Mouse (Mus musculus) lung, adult 18-20 months (tissue): ENCODE results near the gene Clcc1.
"Not testable (repeated sequence)": the region's sequence is repeated elsewhere in the genome, so short reads cannot be mapped to it uniquely, and the experiment has no call there.

Experiments used
- DNase-seq, 2 experiments: peaks; one replicate each; pipeline ENCODE4 v3.0.0; 2022; ENCODE audit warnings: mixed read lengths in 2 of 2

Gene Clcc1

DNA sequence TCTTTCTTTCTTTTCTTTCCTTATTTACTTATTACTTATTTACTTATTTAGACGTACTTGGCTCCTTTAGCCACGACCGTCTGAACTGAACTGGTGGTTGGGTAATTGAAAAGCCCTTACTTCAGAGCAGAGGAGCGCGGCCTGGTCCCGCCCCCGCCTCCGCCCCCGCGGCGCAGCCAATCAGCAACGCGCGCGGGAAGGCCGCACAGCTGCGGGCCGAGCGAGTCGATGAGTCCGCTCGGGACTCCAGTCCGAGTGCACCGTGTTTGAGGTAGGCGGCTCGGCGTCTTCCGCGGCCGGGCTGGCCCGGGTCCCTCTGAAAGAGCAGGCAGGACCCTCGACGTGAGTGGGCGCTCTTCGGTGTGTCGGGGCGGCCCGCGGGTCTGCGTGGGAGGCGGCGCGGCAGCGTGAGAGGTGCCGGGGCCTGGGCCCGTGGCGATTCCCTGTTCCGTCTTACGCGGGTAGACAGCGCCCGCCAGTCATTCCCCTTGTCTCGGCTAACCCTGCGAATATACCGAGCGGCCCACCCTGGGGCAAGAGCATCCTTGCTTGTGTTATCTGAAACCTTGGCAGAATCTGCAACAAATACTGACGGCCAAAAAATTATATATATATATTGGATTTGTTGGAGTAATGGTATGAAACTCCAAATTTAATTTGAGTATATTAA, at the start of gene Clcc1:
Gene Clcc1 (plus strand): TSS at position 204 of the 670 bp plus-strand sequence.
- DNase-seq, result peak; percentile 95

- DNase-seq, result no peak
These were observed 44.8 kb upstream of the Clcc1 start for GRCm38 (mm10) chr3:108608906-108609305.

DNA sequence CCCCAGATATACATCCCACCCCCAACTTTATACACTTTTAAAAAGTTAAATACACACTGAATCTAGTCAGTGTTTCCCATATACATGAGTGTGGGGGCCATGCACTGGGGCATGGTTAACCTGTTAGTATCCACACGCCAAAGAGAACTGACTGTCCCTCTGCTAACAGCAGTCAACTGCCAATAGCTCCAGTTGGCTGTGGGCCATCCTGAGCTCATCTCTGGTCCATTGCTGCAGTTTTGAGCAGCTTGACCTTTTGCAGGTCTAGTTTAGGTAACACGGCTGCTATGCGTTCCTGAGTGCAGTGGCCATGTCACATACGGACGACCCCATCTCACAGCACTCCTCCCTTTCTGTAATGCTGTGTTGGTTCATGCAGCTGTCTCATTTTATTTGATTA, 19.0 kb upstream of the Clcc1 start:
- no peak for DNase-seq

- DNase-seq, result no peak
These were observed 14.3 kb upstream of the Clcc1 start for GRCm38 (mm10) chr3:108639412-108639811.

- no peak for DNase-seq
These were observed 12.7 kb upstream of the Clcc1 start for GRCm38 (mm10) chr3:108640998-108641397.

DNA sequence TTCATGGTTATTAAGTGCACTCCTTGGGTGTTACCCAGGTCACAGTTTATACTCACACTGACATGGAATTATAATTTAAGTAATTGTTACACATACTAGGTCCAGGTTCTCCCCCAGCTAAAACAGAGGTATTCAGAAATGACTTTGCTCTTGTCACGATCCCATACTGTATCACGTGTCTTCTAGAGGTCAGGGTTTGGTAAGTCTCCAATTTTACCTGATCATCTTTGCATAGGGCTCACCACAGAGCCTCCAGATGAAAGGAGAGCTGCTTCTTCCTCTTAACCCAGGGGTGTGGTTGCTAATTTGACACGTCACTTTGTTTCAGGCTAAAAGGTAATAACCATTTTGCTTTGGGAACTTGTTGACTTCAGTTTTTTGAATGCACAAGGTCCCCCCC, 8.9 kb upstream of the Clcc1 start:
- DNase-seq, result no peak

GRCm38 (mm10) chr3:108646036-108646435, 7.7 kb upstream of the Clcc1 start:
- DNase-seq, result no peak

DNA sequence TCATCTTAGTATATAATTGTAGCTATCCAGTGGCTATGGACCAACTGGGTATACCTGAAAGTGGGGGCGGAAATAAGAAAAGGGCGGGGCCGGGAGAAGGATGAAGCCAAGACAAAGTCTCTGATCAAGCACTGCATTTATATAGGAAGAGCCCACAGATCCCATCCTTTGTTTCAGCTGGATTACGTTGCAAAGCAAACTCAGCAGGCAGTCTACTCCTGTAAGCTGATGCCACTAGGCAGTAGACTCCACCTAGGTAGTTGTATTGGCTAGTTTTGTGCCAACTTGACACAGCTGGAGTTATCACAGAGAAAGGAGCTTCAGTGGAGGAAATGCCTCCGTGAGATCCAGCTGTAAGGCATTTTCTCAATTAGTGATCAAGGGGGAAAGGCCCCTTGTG, 6.0 kb upstream of the Clcc1 start:
- DNase-seq, result not testable (repeated sequence)

DNA sequence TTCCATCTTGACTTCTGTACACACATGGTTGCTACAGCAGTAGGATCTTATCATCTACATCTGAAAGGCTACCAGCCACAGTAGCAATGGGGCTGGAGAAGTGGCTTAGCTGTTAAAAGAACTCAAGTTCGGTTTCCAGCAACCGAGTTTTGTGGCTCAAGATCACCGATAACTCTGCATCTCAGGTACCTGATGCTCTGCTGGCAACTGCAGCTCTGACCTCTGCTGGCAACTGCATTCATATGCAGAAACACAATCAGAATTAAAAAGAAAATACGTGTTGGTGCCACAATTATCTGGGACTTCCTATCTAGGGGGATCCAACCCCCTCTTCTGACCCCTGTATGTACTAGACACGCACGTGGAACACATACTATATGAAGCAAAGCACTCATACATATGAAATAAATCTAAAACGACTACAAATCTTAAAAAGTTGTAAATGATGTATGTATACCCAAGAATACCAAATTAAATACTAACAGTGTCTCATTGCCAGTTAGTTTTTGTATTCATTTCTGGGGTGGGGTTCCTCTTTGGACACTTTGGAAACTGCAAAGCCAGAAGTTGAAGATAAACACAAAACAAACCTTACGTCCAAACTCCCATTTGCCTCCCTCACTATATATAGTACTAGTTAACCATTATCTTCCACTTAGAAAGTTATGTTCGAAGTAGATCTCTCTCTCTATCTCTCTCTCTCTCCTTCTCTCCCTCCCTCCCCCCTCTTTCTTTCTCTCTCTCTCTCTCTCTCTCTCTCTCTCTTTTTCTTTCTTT, 659 bp upstream of the Clcc1 start:
- no peak for DNase-seq

- no peak for DNase-seq
These were observed 853 bp downstream of the Clcc1 start for GRCm38 (mm10) chr3:108654566-108654965.

GRCm38 (mm10) chr3:108655486-108655885, 1.8 kb downstream of the Clcc1 start:
- no peak for DNase-seq

DNA sequence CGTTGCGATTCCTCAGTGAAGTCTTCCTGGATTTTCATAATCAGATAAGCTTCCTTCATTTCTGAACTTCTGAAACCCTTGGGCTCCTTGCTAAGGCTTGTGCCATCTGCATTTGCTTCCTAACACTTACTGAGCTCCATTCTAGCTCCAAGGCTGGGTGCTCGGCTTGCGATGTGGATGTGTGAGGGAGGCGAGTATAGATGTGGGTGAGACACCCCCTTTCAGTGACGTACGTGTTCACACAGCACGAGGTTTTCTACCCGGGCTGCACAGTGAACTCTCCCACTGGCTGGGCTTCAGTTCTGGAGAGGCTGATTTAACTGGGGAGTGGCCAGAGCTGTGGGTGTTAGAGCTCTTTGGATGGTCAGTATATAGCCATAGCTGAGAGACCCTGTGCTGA, 4.9 kb downstream of the Clcc1 start:
- no peak for DNase-seq

DNA sequence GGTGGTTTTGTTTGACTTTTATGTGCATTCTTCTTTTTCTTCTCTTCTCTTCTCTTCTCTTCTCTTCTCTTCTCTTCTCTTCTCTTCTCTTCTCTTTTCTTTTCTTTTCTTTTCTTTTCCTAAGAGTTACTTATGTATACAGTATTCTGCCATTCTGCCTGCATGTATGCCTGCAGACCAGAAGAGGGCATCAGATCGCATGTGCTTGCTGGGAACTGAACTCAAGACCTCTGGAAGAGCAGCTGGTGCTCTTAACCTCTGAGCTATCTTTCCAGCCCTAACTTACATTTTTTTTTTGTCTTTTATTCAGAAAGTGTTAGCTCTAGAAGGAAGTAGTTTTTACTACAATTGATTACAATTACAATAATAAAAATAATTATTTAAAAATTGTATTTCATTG, 7.2 kb downstream of the Clcc1 start:
- DNase-seq, result no peak

DNA sequence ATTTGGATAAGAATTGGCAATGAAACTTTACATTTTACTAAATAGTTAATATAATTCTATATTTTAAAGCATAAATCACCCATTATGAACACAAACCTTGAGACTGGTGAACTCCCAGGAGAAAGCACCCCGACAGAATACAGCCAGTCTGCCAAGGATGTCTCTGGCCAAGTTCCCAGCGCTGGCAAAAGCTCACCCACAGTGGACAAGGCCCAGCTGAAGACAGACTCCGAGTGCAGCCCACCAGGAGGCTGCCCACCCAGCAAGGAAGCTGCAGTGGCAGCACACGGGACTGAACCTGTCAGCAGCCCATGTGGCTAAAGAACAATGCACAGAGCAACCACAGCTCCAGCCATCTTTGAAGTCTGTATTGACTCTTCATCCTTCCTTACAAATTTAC, 22.9 kb downstream of the Clcc1 start:
- DNase-seq, result no peak

DNA sequence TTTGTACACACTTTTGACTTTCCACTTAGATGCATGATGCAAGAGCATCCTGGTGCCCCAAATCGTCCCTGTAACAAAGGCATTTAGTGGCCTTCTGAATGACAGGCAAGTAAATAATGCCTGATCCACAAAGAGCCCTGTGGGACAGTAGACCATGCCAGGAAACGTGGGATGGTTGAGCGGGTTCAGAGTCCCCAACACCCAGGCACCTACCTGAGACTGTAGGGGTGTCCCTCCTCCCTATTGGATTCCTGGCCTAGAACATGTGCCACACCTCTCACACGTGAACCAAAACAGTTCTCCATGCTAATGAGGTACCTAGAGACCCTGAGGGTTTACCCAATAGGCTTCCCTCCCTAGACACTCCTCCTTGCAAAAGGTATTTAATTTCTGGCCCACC, 27.3 kb downstream of the Clcc1 start:
- DNase-seq, result no peak

GRCm38 (mm10) chr3:108683597-108683996, 29.9 kb downstream of the Clcc1 start:
- DNase-seq, result not testable (repeated sequence)

DNA sequence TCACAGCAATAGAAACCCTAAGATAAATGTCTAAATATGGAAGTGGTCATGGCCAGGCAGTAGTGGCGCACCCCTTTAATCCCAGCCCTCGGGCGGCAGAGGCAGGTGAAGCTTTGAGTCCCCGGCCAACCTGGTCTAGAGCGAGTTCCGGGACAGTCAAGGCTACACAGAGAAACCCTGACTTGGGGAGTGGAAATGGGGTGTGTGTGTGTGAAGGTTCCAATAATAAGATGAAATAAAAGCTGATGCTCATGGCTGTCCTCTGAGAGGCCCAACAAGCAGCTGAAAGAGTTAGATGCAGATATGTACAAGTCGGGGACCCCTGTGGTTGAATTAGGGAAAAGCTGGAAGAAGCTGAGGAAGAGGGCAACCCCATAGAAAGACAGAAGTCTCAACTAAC, 32.0 kb downstream of the Clcc1 start:
- DNase-seq, result no peak

GRCm38 (mm10) chr3:108689015-108689441, 35.3 kb downstream of the Clcc1 start:
- peak in 1 of 2 experiments; percentile 2 for DNase-seq

DNA sequence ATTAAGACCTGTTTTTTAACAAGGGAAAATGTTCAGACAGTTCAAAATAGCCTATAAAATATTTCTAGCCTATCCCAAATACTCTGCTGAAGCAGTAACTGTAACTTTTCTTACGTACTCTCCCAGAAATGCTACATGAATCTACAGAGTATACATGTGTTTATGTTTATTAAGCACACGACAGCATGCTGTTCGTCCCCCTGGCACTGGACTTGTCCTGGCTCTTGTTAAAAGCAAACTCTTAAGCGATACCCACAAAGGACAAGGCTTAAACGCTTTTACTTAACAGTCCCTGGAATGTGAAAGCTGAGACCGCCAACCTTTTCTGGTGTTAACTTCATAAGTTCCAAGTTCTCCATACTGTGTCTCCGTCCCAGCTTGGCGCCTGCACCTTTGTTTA, 35.7 kb downstream of the Clcc1 start:
- peak in 1 of 2 experiments; percentile 5 for DNase-seq

- DNase-seq, result no peak
These were observed 36.3 kb downstream of the Clcc1 start for GRCm38 (mm10) chr3:108689979-108690378.

DNA sequence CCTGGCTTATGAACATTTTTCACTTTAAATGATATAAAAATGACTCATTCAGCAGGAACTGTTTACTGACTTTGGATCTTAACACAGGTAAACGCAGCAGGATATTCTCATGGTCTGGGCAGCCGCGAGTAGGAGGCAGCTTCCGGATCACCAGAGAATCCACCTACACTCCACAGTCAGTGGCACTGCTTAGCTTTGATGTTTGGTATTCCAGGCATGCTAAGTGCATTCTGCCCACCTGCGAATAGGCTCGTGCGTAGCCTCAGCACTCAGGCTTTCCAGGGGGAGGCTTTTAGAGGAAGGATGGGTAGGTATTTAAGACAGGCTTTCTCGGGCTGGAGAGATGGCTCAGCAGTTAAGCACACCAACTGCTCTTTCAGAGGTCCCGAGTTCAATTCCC, 40.6 kb downstream of the Clcc1 start:
- DNase-seq, result peak; percentile 39 to 44

DNA sequence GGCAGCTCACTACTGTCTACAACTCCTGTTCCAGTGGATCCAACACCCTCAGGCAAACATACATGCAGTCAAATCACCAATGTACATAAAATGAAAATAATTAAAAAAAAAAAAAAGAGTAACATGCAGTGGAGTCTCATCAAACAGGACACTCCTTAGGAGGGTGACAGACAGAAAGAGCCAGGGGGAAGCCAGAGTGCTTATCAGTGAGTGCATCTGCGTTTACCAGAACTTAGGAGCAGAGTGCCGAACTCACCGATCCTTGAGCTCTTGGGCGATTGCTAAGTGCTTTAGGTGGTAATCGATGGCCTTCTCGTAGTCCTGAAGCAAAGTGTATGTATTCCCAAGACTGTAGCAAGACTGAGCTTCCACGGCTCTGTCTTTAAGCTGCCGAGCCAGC, 44.9 kb downstream of the Clcc1 start:
- DNase-seq, result no peak

DNA sequence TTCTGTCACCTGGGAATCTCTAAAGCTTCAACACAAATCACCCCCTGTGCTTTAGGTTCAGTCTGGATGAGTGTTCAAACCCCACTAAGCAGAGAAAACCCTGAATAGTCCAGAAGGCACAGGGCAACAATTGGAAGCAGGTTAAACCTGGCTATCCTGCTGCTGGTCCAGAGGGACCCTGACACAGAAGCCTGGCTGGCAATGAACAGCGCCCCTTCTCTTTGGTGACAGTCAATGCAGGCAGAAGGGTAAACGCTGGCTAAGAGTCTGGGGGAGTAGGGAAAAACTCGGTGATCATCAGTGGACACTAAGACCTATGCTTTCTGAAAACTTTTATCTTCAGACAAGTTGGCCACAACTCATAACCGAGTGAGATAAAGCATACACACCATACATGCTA, 46.1 kb downstream of the Clcc1 start:
- DNase-seq, result no peak

DNA sequence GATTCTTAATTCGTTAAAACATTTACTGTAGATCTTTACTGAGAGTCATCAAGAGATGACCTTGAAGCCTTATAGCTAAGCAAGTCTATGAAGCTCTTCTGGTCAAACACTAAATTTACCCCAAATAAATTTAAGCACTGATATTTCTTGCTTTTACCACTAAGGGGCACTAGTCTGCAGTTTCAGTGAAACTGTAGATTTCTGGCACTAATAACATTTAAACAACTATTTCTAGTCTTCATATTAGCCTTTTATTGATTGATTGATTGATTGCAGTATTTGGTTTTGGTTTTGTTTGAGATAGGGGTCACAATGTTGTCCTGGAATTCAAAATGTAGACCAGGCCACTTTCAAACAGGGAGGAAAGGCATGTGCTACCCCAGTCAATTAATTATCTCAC, 47.5 kb downstream of the Clcc1 start:
- DNase-seq, result no peak

DNA sequence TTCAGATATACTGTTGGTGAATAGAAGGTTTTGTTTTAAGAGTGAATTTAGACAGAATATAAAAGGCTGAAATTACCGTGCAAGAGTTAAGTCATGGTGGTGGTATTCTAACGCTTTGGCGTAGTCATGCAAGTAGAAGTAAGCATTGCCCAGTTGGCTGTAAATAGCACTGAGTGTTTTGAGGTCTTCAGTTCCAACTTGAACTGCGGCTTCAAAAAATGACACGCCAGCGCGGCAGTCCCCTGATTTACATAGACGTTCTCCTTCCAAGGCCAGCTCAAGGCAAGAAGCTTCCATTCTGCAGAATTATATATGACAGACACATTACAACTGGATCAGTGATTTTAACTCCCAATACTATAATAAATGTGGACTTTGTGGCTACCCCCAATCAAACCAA, 49.1 kb downstream of the Clcc1 start:
- no peak for DNase-seq
